Mouse (Mus musculus): ENCODE results near the gene Hist2h2ac. TPM values are rescaled to one million over a fixed set of nuclear protein-coding genes. Genes with fewer than 3 reads are reported as not detected.

Hist2h2ac gene
- polyA plus RNA-seq, 1 experiment from 2014 or later: 1.3 TPM

GRCm38 (mm10) chr3:96234914-96235313 lies 14.2 kb upstream of the Hist2h2ac start:
- Histone ChIP-seq H3K4me3 (ENCODE audit: low read length) (no peak overlapping the region), H3K9me3 (ENCODE audit: control insufficient read depth, low read length) (no peaks in the 10 kb centered on the region), H3K4me2 (ENCODE audit: low read length) (no peak overlapping the region), H3K27me3 (replicated peaks; ENCODE audit: control insufficient read depth, insufficient read depth, low read length) (no peaks in the 10 kb centered on the region), H3K27ac (ENCODE audit: low read depth, low read length) (no peak overlapping the region), H3K4me1 (ENCODE audit: control insufficient read depth, insufficient read depth, low read depth, low read length) (peaks cover 9% of the 10 kb centered on the region), H3K36me3 (ENCODE audit: control insufficient read depth, insufficient read depth, low read length) (no peaks in the 10 kb centered on the region), H3K9ac (ENCODE audit: low read depth, low read length) (no peak overlapping the region)
- ATAC-seq: no peak
- 86% methylated on average over 2 of the region's 2 CpGs for WGBS

- H3K27me3 ChIP-seq (replicated peaks; ENCODE audit: control insufficient read depth, insufficient read depth, low read length): no peaks in the 10 kb centered on the region
- ATAC-seq: no peak
- 68% methylated on average over 2 of the region's 2 CpGs for WGBS
- H3K27ac ChIP-seq (ENCODE audit: low read depth, low read length): no peak overlapping the region
- no peak overlapping the region for H3K4me3 ChIP-seq (ENCODE audit: low read length)
- no peaks in the 10 kb centered on the region for H3K36me3 ChIP-seq (ENCODE audit: control insufficient read depth, insufficient read depth, low read length)
- H3K9me3 ChIP-seq (ENCODE audit: control insufficient read depth, low read length): no peaks in the 10 kb centered on the region
- H3K4me1 ChIP-seq (ENCODE audit: control insufficient read depth, insufficient read depth, low read depth, low read length): no peaks in the 10 kb centered on the region
- no peak overlapping the region for H3K4me2 ChIP-seq (ENCODE audit: low read length)
- no peak overlapping the region for H3K9ac ChIP-seq (ENCODE audit: low read depth, low read length)
These were observed 11.1 kb upstream of the Hist2h2ac start for GRCm38 (mm10) chr3:96231758-96232120.

DNA sequence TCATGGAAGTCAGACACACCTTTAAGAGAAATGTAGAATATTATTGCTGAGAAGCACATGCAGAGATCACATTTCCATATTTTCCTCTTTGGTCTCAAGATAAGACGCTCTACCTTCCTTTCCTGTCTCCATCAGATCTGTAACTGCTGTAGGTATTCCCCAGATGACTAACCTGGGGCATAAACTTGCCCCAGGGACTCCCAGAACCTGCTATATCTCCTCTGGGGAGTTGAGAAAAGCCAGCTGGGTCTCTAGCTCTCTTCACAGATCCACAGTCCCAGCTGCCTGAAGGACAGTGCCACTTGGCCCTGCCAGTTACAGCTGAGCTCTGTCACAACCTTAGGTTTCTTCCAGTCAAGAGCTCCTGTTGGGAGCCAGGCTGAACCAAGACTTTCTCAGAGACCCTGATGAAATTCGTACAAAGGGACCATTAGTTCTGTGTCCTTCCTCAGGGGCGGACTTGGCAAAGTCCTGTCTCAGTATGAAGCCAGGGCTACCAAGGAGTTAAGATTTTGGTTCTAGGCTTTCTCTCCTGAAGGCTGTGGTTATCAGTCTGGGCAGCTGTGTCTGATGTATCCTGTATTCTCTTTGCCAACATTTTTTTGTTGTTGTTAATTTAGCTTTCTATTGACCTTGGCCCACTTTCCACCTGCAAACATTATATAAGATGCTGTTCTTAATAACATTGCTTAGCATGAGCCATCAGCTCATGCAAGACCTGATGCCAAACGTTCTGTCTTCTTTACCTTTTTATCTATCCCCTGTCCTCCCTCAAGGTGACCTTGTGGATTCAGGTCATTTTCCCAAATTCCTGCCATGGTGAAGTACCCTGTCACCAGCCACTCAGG lies 10.5 kb upstream of the Hist2h2ac start:
- Histone ChIP-seq H3K9ac (ENCODE audit: low read depth, low read length) (no peak overlapping the region), H3K27me3 (replicated peaks; ENCODE audit: control insufficient read depth, insufficient read depth, low read length) (no peaks in the 10 kb centered on the region), H3K4me2 (ENCODE audit: low read length) (no peak overlapping the region), H3K27ac (ENCODE audit: low read depth, low read length) (no peak overlapping the region), H3K4me3 (ENCODE audit: low read length) (no peak overlapping the region), H3K36me3 (ENCODE audit: control insufficient read depth, insufficient read depth, low read length) (no peaks in the 10 kb centered on the region), H3K4me1 (ENCODE audit: control insufficient read depth, insufficient read depth, low read depth, low read length) (no peaks in the 10 kb centered on the region), H3K9me3 (ENCODE audit: control insufficient read depth, low read length) (no peaks in the 10 kb centered on the region)
- WGBS: 73% methylated on average over 4 of the region's 4 CpGs
- ATAC-seq: no peak

DNA sequence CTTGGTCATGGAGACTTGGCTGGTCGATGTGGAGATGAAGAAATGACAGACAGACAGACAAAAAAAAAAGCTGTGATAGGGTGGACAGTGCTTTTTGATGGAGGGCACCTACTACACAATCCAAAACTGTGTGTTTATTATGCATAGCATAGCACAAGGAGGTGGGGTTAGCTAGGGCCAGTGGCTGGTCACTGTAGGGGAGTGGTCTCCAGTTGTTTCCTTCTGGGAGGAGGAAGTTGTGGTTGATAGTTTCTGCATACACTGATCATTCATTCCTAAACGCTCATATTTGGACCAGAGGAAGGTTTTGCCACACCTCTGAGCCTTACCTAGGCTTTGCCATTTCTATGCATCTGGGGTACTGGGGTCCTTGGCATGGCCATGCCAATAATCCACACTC lies 9.7 kb upstream of the Hist2h2ac start:
- Histone ChIP-seq H3K27ac (ENCODE audit: low read depth, low read length) (no peak overlapping the region), H3K4me1 (ENCODE audit: control insufficient read depth, insufficient read depth, low read depth, low read length) (no peaks in the 10 kb centered on the region), H3K4me2 (ENCODE audit: low read length) (no peak overlapping the region), H3K4me3 (ENCODE audit: low read length) (no peak overlapping the region), H3K36me3 (ENCODE audit: control insufficient read depth, insufficient read depth, low read length) (no peaks in the 10 kb centered on the region), H3K9me3 (ENCODE audit: control insufficient read depth, low read length) (no peaks in the 10 kb centered on the region), H3K9ac (ENCODE audit: low read depth, low read length) (no peak overlapping the region), H3K27me3 (replicated peaks; ENCODE audit: control insufficient read depth, insufficient read depth, low read length) (no peaks in the 10 kb centered on the region)
- no peak for ATAC-seq
- 79% methylated on average over 2 of the region's 2 CpGs for WGBS

DNA sequence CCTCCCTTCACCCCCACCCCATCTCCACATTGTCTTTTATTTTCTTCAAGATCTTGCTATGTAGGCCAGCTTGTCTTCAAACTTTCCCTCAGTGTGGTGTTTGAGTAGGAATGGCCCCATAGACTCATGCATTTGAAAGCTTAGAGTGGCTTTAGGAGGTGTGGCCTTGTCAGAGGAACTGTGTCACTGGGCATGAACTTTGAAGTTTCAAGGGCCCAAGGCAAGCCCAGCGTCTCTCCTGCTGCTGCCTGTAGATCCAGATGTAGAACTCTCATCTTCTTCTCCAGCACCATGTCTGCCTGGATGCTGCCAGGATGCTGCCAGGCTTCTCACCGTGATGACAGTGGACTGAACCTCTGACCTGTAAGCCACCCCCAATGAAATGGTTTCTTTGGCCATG lies 8.1 kb upstream of the Hist2h2ac start:
- ATAC-seq: no peak
- Histone ChIP-seq H3K4me3 (ENCODE audit: low read length) (no peak overlapping the region), H3K4me1 (ENCODE audit: control insufficient read depth, insufficient read depth, low read depth, low read length) (no peaks in the 10 kb centered on the region), H3K4me2 (ENCODE audit: low read length) (no peak overlapping the region), H3K27ac (ENCODE audit: low read depth, low read length) (no peak overlapping the region), H3K27me3 (replicated peaks; ENCODE audit: control insufficient read depth, insufficient read depth, low read length) (no peaks in the 10 kb centered on the region), H3K9ac (ENCODE audit: low read depth, low read length) (no peak overlapping the region), H3K36me3 (ENCODE audit: control insufficient read depth, insufficient read depth, low read length) (no peaks in the 10 kb centered on the region), H3K9me3 (ENCODE audit: control insufficient read depth, low read length) (no peaks in the 10 kb centered on the region)
- 83% methylated on average over 2 of the region's 2 CpGs for WGBS

- Histone ChIP-seq H3K27me3 (replicated peaks; ENCODE audit: control insufficient read depth, insufficient read depth, low read length) (no peaks in the 10 kb centered on the region), H3K4me3 (ENCODE audit: low read length) (no peak overlapping the region), H3K9ac (ENCODE audit: low read depth, low read length) (no peak overlapping the region), H3K4me2 (ENCODE audit: low read length) (no peak overlapping the region), H3K9me3 (ENCODE audit: control insufficient read depth, low read length) (no peaks in the 10 kb centered on the region), H3K4me1 (ENCODE audit: control insufficient read depth, insufficient read depth, low read depth, low read length) (peaks cover 8% of the 10 kb centered on the region), H3K27ac (ENCODE audit: low read depth, low read length) (no peak overlapping the region), H3K36me3 (ENCODE audit: control insufficient read depth, insufficient read depth, low read length) (no peaks in the 10 kb centered on the region)
- WGBS: 72% methylated on average over 8 of the region's 8 CpGs
- no peak for ATAC-seq
These were observed 6.3 kb upstream of the Hist2h2ac start for GRCm38 (mm10) chr3:96226695-96227648.

DNA sequence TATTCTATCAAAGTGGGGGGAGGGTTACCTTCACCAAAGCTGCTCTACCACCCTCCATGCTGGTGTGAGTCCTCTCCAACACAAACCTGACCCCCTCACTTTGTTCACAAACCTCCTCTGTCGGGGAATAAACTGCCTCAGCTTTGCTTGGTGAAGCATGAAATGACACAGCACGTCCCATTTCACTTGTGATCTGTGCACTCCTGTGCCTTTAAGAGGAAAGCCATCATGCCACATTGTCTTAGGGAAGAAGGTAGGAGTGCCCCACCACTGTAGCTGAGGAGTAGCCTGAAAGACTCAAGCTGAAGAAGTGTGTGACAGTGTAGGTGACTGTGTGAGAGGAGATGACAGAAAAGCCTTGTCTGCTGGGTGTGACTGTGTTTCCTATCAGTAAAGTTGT lies 4.7 kb upstream of the Hist2h2ac start:
- H3K4me2 ChIP-seq (ENCODE audit: low read length): no peak overlapping the region
- no peak overlapping the region for H3K27ac ChIP-seq (ENCODE audit: low read depth, low read length)
- no peak overlapping the region for H3K4me3 ChIP-seq (ENCODE audit: low read length)
- peaks cover 15% of the 10 kb centered on the region for H3K4me1 ChIP-seq (ENCODE audit: control insufficient read depth, insufficient read depth, low read depth, low read length)
- H3K36me3 ChIP-seq (ENCODE audit: control insufficient read depth, insufficient read depth, low read length): no peaks in the 10 kb centered on the region
- H3K9me3 ChIP-seq (ENCODE audit: control insufficient read depth, low read length): no peaks in the 10 kb centered on the region
- no peak overlapping the region for H3K9ac ChIP-seq (ENCODE audit: low read depth, low read length)
- no peak for ATAC-seq
- 10% methylated on average over 2 of the region's 2 CpGs for WGBS
- no peaks in the 10 kb centered on the region for H3K27me3 ChIP-seq (replicated peaks; ENCODE audit: control insufficient read depth, insufficient read depth, low read length)

- 84% methylated on average over 4 of the region's 4 CpGs for WGBS
- no peaks in the 10 kb centered on the region for H3K27me3 ChIP-seq (replicated peaks; ENCODE audit: control insufficient read depth, insufficient read depth, low read length)
- no peak overlapping the region for H3K27ac ChIP-seq (ENCODE audit: low read depth, low read length)
- peaks cover 21% of the 10 kb centered on the region for H3K4me1 ChIP-seq (ENCODE audit: control insufficient read depth, insufficient read depth, low read depth, low read length)
- H3K4me2 ChIP-seq (ENCODE audit: low read length): peak overlapping the region; percentile 8; the same call in 1 of the 2 replicates
- no peaks in the 10 kb centered on the region for H3K9me3 ChIP-seq (ENCODE audit: control insufficient read depth, low read length)
- ATAC-seq: no peak
- no peak overlapping the region for H3K9ac ChIP-seq (ENCODE audit: low read depth, low read length)
- H3K36me3 ChIP-seq (ENCODE audit: control insufficient read depth, insufficient read depth, low read length): no peaks in the 10 kb centered on the region
- no peak overlapping the region for H3K4me3 ChIP-seq (ENCODE audit: low read length)
These were observed 2.1 kb upstream of the Hist2h2ac start for GRCm38 (mm10) chr3:96222774-96223173.

DNA sequence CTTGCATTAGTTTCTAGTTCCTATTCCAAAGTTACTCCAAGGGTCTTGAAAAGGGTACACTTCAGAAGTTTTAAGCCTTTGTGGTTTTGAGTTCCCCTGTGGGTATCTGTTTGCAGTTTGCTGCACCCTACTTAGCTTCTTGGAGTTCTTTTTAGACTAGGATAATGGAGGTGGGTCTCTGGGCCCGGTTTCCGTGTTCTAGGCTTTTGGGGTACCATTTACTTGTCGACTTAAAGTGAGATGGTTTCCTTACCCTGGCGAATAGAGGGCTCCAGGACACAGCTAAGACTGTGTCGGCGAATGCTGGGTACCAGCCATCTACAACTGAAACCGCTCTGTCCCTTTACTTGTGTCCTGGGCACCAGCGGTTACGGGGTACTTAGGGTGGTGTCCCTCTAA lies 959 bp upstream of the Hist2h2ac start:
- Histone ChIP-seq H3K27ac (ENCODE audit: low read depth, low read length) (peak overlapping the region; percentile 95), H3K9ac (ENCODE audit: low read depth, low read length) (peak overlapping the region; percentile 67), H3K4me1 (ENCODE audit: control insufficient read depth, insufficient read depth, low read depth, low read length) (peaks cover 21% of the 10 kb centered on the region), H3K4me2 (ENCODE audit: low read length) (peak overlapping the region; percentile 77), H3K4me3 (ENCODE audit: low read length) (peak overlapping the region; percentile 60), H3K36me3 (ENCODE audit: control insufficient read depth, insufficient read depth, low read length) (no peaks in the 10 kb centered on the region), H3K27me3 (replicated peaks; ENCODE audit: control insufficient read depth, insufficient read depth, low read length) (no peaks in the 10 kb centered on the region), H3K9me3 (ENCODE audit: control insufficient read depth, low read length) (no peaks in the 10 kb centered on the region)
- 22% methylated on average over 9 of the region's 9 CpGs for WGBS
- ATAC-seq: no peak

All from hindbrain, embryonic 16.5 days (tissue).